8 mouse cellular contexts compared by ENCODE assay signal in genomic region chr12:70226655-70227054, GRCm38 (mm10). TPM values are rescaled to one million over a fixed set of nuclear protein-coding genes. Genes with fewer than 3 reads are reported as not detected.
DNase-seq lines count a peak whose midpoint lies in the region; ATAC-seq and TF ChIP-seq lines count a peak whose summit lies in the region.

No protein-coding gene starts in this region.

- no peaks in the 10 kb centered on the region for H3K27me3 ChIP-seq in lung, embryonic 16.5 days (ENCODE audit: control insufficient read depth, insufficient read depth, low read depth, low read length)
- 0 out of 2 replicates have a peak, but pooled peaks cover 5% of the 10 kb centered on the region for H3K27me3 ChIP-seq in forebrain, embryonic 15.5 days
- H3K27me3 ChIP-seq in limb, embryonic 14.5 days (ENCODE audit: control insufficient read depth, insufficient read depth, low read length): no peaks in the 10 kb centered on the region

- peak overlapping the region; percentile 86 for H3K27ac ChIP-seq in lung, embryonic 16.5 days (ENCODE audit: low read length)
- no peak overlapping the region for H3K27ac ChIP-seq in forebrain, embryonic 15.5 days (replicated peaks)
- no peak overlapping the region for H3K27ac ChIP-seq in limb, embryonic 14.5 days (replicated peaks; ENCODE audit: low read depth, low read length)

- peak overlapping the region; percentile 67 for H3K4me3 ChIP-seq in lung, embryonic 16.5 days (ENCODE audit: low read length)
- peak overlapping the region; percentile 44 for H3K4me3 ChIP-seq in forebrain, embryonic 15.5 days
- H3K4me3 ChIP-seq in limb, embryonic 14.5 days (replicated peaks; ENCODE audit: low read length): peak overlapping the region; percentile 48

- WGBS in lung, embryonic 16.5 days: 21% methylated on average over 5 of the region's 5 CpGs
- WGBS in forebrain, embryonic 15.5 days: 31% methylated on average over 5 of the region's 5 CpGs
- 38% methylated on average over 5 of the region's 5 CpGs for WGBS in limb, embryonic 14.5 days

- H3K4me1 ChIP-seq in lung, embryonic 16.5 days (replicated peaks; ENCODE audit: control insufficient read depth, insufficient read depth, low read length): peaks cover 30% of the 10 kb centered on the region
- peaks cover 16% of the 10 kb centered on the region for H3K4me1 ChIP-seq in forebrain, embryonic 15.5 days
- peaks cover 8% of the 10 kb centered on the region for H3K4me1 ChIP-seq in limb, embryonic 14.5 days (ENCODE audit: control insufficient read depth, insufficient read depth, low read length)

- H3K4me2 ChIP-seq in lung, embryonic 16.5 days (ENCODE audit: low read depth, low read length): peak overlapping the region; percentile 69
- H3K4me2 ChIP-seq in forebrain, embryonic 15.5 days (replicated peaks): peak overlapping the region; percentile 74
- peak overlapping the region; percentile 93 for H3K4me2 ChIP-seq in limb, embryonic 14.5 days (replicated peaks; ENCODE audit: low read depth, low read length, severe bottlenecking)

- H3K36me3 ChIP-seq in lung, embryonic 16.5 days (ENCODE audit: control insufficient read depth, insufficient read depth, low read length): peaks cover 3% of the 10 kb centered on the region; the same call in 1 of the 2 replicates
- no peaks in the 10 kb centered on the region for H3K36me3 ChIP-seq in forebrain, embryonic 15.5 days
- H3K36me3 ChIP-seq in limb, embryonic 14.5 days (ENCODE audit: control insufficient read depth, insufficient read depth, low read length): no peaks in the 10 kb centered on the region

- 0 out of 2 replicates have a peak, but pooled peaks have one; percentile 23 for ATAC-seq in lung, embryonic 16.5 days (ENCODE audit: low read depth)
- no peak for ATAC-seq in forebrain, embryonic 15.5 days (replicated peaks)
- ATAC-seq in limb, embryonic 14.5 days (ENCODE audit: low FRiP score, low read depth): no peak
- peak; percentile 23; the same call in 1 of the 2 replicates for ATAC-seq in neutrophil, adult 5-6 weeks (ENCODE audit: extremely low read depth, insufficient number of reproducible peaks, low FRiP score, poor library complexity, severe bottlenecking)

- TF ChIP-seq POLR2A in limb, embryonic 14.5 days (IDR thresholded peaks at IDR 0.05; ENCODE audit: borderline replicate concordance, extremely low read depth, insufficient read depth, insufficient read length): no peak

- peak overlapping the region; percentile 79 for H3K9ac ChIP-seq in lung, embryonic 16.5 days (ENCODE audit: low read length)
- H3K9ac ChIP-seq in forebrain, embryonic 15.5 days (replicated peaks): no peak overlapping the region
- H3K9ac ChIP-seq in limb, embryonic 14.5 days (ENCODE audit: low read depth, low read length, severe bottlenecking): peak overlapping the region; percentile 62

- no peak for DNase-seq in lung, postnatal 10 days
- no peak for DNase-seq in limb, embryonic 14.5 days (ENCODE audit: low spot score)
- no peak for DNase-seq in right cerebral cortex, postnatal 4 days
- DNase-seq in gastrocnemius, postnatal 36 days: no peak
- DNase-seq in embryo, embryonic 10 days (ENCODE audit: low spot score): no peak

- H3K9me3 ChIP-seq in lung, embryonic 16.5 days (ENCODE audit: control insufficient read depth, low read length): no peaks in the 10 kb centered on the region
- no peaks in the 10 kb centered on the region for H3K9me3 ChIP-seq in forebrain, embryonic 15.5 days
- H3K9me3 ChIP-seq in limb, embryonic 14.5 days (ENCODE audit: control insufficient read depth, low read length): no peaks in the 10 kb centered on the region

- intact Hi-C loops in gastrocnemius, postnatal 36 days (cut with DNase I): no loop called here

RNA-seq across cellular contexts. Expression of gene Pygl, which starts 4.6 kb away (rescaled TPM):
- polyA plus RNA-seq in lung, embryonic 16.5 days (2015; fragmentation: Nextera tagmentation; extraction: Ambion mirVana): 85.1 and 94.2 TPM in 2 replicates
- 4.1 and 6.7 TPM in 2 replicates for polyA plus RNA-seq in forebrain, embryonic 15.5 days (2015; fragmentation: Nextera tagmentation; extraction: Ambion mirVana)
- polyA plus RNA-seq in limb, embryonic 14.5 days (2012; rRNA removed): 16.5 and 18.3 TPM in 2 replicates
- polyA plus RNA-seq in limb, embryonic 14.5 days (2014; fragmentation: Nextera tagmentation; extraction: Ambion mirVana): 21.9 and 23.3 TPM in 2 replicates
- 645 and 700 TPM in 2 replicates for total RNA-seq in neutrophil, adult 5-6 weeks (2017)
- 1 to 10 TPM; 1.5 to 1.7 TPM for total RNA-seq in gastrocnemius, postnatal 36 days (2021)

Comparison
In these comparisons a context has a peak if more than half of its experiments do, and no peak if none do; other contexts are left out.
1. ATAC-seq: peak in lung, embryonic 16.5 days (single experiment) and neutrophil, adult 5-6 weeks (single experiment); none in forebrain, embryonic 15.5 days (single experiment) and limb, embryonic 14.5 days (single experiment).
2. Peak in every context shown above with its lines, with median percentiles within 50 percentile points of each other: H3K4me2 ChIP-seq and H3K4me3 ChIP-seq.